Mouse (Mus musculus): ENCODE results near the gene Mb.

Mb gene

GRCm38 (mm10) chr15:77025884-77026583 is 24.4 kb downstream of the Mb start:
- no peak for DNase-seq

- DNase-seq, result no peak
Measured at GRCm38 (mm10) chr15:77022401-77022957, 28.0 kb downstream of the Mb start.

- DNase-seq, result no peak
Measured at GRCm38 (mm10) chr15:77021851-77022250, 28.6 kb downstream of the Mb start.

- no peak for DNase-seq
Measured at GRCm38 (mm10) chr15:77021056-77021455, 29.4 kb downstream of the Mb start.

GRCm38 (mm10) chr15:77020136-77020535 is 30.3 kb downstream of the Mb start:
- no peak for DNase-seq

GRCm38 (mm10) chr15:77019533-77019932 is 30.9 kb downstream of the Mb start:
- no peak for DNase-seq

GRCm38 (mm10) chr15:77018740-77019340 is 31.6 kb downstream of the Mb start:
- DNase-seq, result no peak

- no peak for DNase-seq
Measured at GRCm38 (mm10) chr15:77017897-77018296, 32.6 kb downstream of the Mb start.

- no peak for DNase-seq
Measured at GRCm38 (mm10) chr15:77016509-77016908, 34.0 kb downstream of the Mb start.

GRCm38 (mm10) chr15:77014985-77015384 is 35.5 kb downstream of the Mb start:
- DNase-seq, result no peak

- no peak for DNase-seq
Measured at GRCm38 (mm10) chr15:77014431-77014830, 36.0 kb downstream of the Mb start.

- no peak for DNase-seq
Measured at GRCm38 (mm10) chr15:77013753-77014241, 36.7 kb downstream of the Mb start.

GRCm38 (mm10) chr15:77008851-77009250 is 41.6 kb downstream of the Mb start:
- DNase-seq, result no peak

GRCm38 (mm10) chr15:77003868-77004215 is 46.6 kb downstream of the Mb start:
- DNase-seq, result peak; percentile 24

GRCm38 (mm10) chr15:77003173-77003867 is 47.1 kb downstream of the Mb start:
- no peak for DNase-seq

GRCm38 (mm10) chr15:76998878-76999588 is 51.4 kb downstream of the Mb start:
- no peak for DNase-seq

GRCm38 (mm10) chr15:76998048-76998447 is 52.4 kb downstream of the Mb start:
- DNase-seq, result no peak

GRCm38 (mm10) chr15:76994413-76994812 is 56.1 kb downstream of the Mb start:
- no peak for DNase-seq

- DNase-seq, result peak; percentile 42
Measured at GRCm38 (mm10) chr15:76987542-76988094, 62.9 kb downstream of the Mb start.

- DNase-seq, result no peak
Measured at GRCm38 (mm10) chr15:76987137-76987536, 63.3 kb downstream of the Mb start.

- no peak for DNase-seq
Measured at GRCm38 (mm10) chr15:76982745-76983144, 67.7 kb downstream of the Mb start.

GRCm38 (mm10) chr15:76979799-76980198 is 70.7 kb downstream of the Mb start:
- no peak for DNase-seq

GRCm38 (mm10) chr15:76976619-76977018 is 73.9 kb downstream of the Mb start:
- no peak for DNase-seq
